Mouse (Mus musculus) myocyte (in vitro differentiated cells): Measurements from ENCODE around the gene Shank2. TPM values are rescaled to one million over a fixed set of nuclear protein-coding genes. Genes with fewer than 3 reads are reported as not detected.

ENCODE experiments used
- H3K27me3 ChIP-seq: one replicate; pipeline ENCODE4 v1.6.1; 2011; ENCODE audit not compliant: control insufficient read depth, insufficient read depth, insufficient read length
- H3K36me3 ChIP-seq: one replicate; pipeline ENCODE4 v1.6.1; 2011; ENCODE audit not compliant: control insufficient read depth, insufficient read depth
- H3K4me2 ChIP-seq: one replicate; pipeline ENCODE4 v1.6.1; 2011; ENCODE audit warnings: low read depth, control low read depth
- H3K4me3 ChIP-seq: one replicate; pipeline ENCODE4 v1.5.1; 2011; ENCODE audit warnings: mild to moderate bottlenecking, control low read depth, moderate library complexity
- H3K79me2 ChIP-seq: one replicate; pipeline ENCODE4 v1.6.1; 2011; ENCODE audit not compliant: control insufficient read depth, insufficient read depth
- H3ac ChIP-seq: one replicate; pipeline ENCODE4 v1.6.1; 2011; ENCODE audit not compliant: control insufficient read depth, insufficient read length
- CEBPB ChIP-seq: IDR thresholded peaks from 2 replicates; pipeline ENCODE4 v1.6.1; 2011; ENCODE audit warnings: mild to moderate bottlenecking, moderate library complexity; ENCODE audit not compliant: poor library complexity, insufficient read depth, severe bottlenecking
- E2F4 ChIP-seq: IDR thresholded peaks from one replicate; pipeline ENCODE4 v1.6.1; 2011; ENCODE audit warnings: mild to moderate bottlenecking, control low read depth, moderate library complexity; ENCODE audit not compliant: insufficient read depth
- MAX ChIP-seq: IDR thresholded peaks from one replicate; pipeline ENCODE4 v1.6.1; 2011; ENCODE audit warnings: low read depth, mild to moderate bottlenecking, control low read depth
- MYOD1 ChIP-seq, 3 experiments: IDR thresholded peaks; one replicate each; pipeline ENCODE4 v1.6.1; 2011; ENCODE audit warnings: control low read depth in 2 of 3, low read depth in 2 of 3, mild to moderate bottlenecking in 2 of 3, moderate library complexity in 1 of 3; ENCODE audit not compliant: insufficient read length in 2 of 3, control insufficient read depth in 1 of 3
- MYOG ChIP-seq, 3 experiments: IDR thresholded peaks; one replicate each; pipeline ENCODE4 v1.6.1; 2011; ENCODE audit warnings: control low read depth in 2 of 3, low read depth in 2 of 3, mild to moderate bottlenecking in 2 of 3; ENCODE audit not compliant: insufficient read length in 2 of 3, control insufficient read depth in 1 of 3, insufficient read depth in 1 of 3
- POLR2A ChIP-seq: IDR thresholded peaks from one replicate; pipeline ENCODE4 v1.6.1; 2011; ENCODE audit warnings: low read depth, mild to moderate bottlenecking, control low read depth, moderate library complexity; ENCODE audit not compliant: insufficient read length
- POLR2AphosphoS2 ChIP-seq: IDR thresholded peaks from one replicate; pipeline ENCODE4 v1.6.1; 2011; ENCODE audit warnings: low read depth, control low read depth; ENCODE audit not compliant: insufficient read length
- REST ChIP-seq: IDR thresholded peaks from one replicate; pipeline ENCODE4 v1.6.1; 2011; ENCODE audit warnings: mild to moderate bottlenecking, control low read depth, moderate library complexity; ENCODE audit not compliant: insufficient read depth, insufficient read length
- SRF ChIP-seq: IDR thresholded peaks from one replicate; pipeline ENCODE4 v1.6.1; 2011; ENCODE audit warnings: low read depth; ENCODE audit not compliant: control insufficient read depth, insufficient read length
- TCF12 ChIP-seq: IDR thresholded peaks from one replicate; pipeline ENCODE4 v1.6.1; 2011; ENCODE audit warnings: mild to moderate bottlenecking, control low read depth; ENCODE audit not compliant: poor library complexity, insufficient read depth, severe bottlenecking
- TCF3 ChIP-seq: IDR thresholded peaks from one replicate; pipeline ENCODE4 v1.6.1; 2011; ENCODE audit warnings: low read depth, control low read depth; ENCODE audit not compliant: insufficient read length
- USF1 ChIP-seq: IDR thresholded peaks from one replicate; pipeline ENCODE4 v1.6.1; 2011; ENCODE audit warnings: low read depth, mild to moderate bottlenecking, control low read depth, moderate library complexity
- polyA plus RNA-seq: library from polyadenylated mRNA; unstranded; fragments of >200 nt; fragmentation: generic; extraction: Trizol; gene quantifications from one replicate; pipeline ENCODE4 v1.2.1, GENCODE M21; 2012; ENCODE audit warnings: missing spikeins

Shank2 gene
- polyA plus RNA-seq, 1 experiment: 0.07 TPM

DNA sequence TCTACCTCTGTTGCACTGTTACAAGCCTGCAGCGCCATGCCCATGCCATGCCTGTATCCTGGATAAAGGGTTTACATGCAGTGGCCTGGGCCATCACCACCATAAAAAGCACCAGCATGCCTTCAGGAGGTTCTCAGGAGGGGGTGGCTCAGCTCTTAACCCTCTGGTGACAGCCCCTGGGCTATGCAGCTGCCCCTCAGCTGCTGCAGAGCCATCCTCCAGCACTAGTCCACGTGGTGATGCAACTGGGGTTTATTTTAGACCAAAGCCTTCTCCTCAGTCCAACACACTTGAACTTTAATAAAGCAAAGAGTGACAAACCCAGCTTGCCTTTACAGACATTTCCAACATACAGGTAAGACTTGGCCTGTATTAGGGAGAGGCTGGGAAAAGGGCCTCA, 373.8 kb downstream of the Shank2 start:
- Histone ChIP-seq H3K79me2 (no peaks in the 10 kb centered on the region), H3K36me3 (no peaks in the 10 kb centered on the region), H3K4me3 (no peak overlapping the region), H3K4me2 (no peak overlapping the region), H3K27me3 (no peaks in the 10 kb centered on the region), H3ac (no peak overlapping the region)
- no peak for TF ChIP-seq POLR2A
- TF ChIP-seq MYOG (IDR thresholded peaks at IDR 0.05; ENCODE audit: control insufficient read depth in 1 of 3, insufficient read depth in 1 of 3, insufficient read length in 2 of 3, low read depth in 2 of 3): peak in 2 of 3 experiments; percentile 61 to 67
- TF ChIP-seq MYOD1 (IDR thresholded peaks at IDR 0.05; ENCODE audit: control insufficient read depth in 1 of 3, insufficient read length in 2 of 3, low read depth in 2 of 3): peak in 2 of 3 experiments; percentile 55 to 77

DNA sequence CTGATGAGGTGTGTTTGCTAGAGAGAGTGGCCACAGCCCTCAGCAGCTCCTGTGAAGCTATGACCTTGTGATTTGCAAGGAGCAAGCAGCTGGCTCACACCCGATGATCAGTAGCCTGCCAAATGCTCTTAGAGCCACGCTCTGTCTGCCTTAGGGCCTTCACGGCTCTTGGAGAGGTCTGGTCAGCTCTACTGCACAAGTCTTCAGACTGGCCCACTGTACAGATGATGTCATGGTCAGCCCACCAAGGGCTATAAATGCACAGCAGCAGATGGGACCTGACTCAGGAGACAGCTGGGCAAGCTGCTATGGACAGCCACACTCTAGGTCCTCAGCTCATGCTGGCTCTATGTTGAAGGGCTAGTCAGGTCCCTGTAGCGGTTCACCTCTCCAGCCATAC, 376.5 kb downstream of the Shank2 start:
- Histone ChIP-seq H3K4me2 (no peak overlapping the region), H3K36me3 (no peaks in the 10 kb centered on the region), H3K79me2 (no peaks in the 10 kb centered on the region), H3K27me3 (no peaks in the 10 kb centered on the region), H3ac (no peak overlapping the region), H3K4me3 (no peak overlapping the region)
- no peak for TF ChIP-seq CEBPB
- TF ChIP-seq USF1: no peak
- TF ChIP-seq TCF3: no peak
- TF ChIP-seq MYOG (IDR thresholded peaks at IDR 0.05; ENCODE audit: control insufficient read depth in 1 of 3, insufficient read depth in 1 of 3, insufficient read length in 2 of 3, low read depth in 2 of 3): peak in 2 of 3 experiments; percentile 35 to 60
- TF ChIP-seq MYOD1 (IDR thresholded peaks at IDR 0.05; ENCODE audit: control insufficient read depth in 1 of 3, insufficient read length in 2 of 3, low read depth in 2 of 3): peak in 2 of 3 experiments; percentile 48 to 78

DNA sequence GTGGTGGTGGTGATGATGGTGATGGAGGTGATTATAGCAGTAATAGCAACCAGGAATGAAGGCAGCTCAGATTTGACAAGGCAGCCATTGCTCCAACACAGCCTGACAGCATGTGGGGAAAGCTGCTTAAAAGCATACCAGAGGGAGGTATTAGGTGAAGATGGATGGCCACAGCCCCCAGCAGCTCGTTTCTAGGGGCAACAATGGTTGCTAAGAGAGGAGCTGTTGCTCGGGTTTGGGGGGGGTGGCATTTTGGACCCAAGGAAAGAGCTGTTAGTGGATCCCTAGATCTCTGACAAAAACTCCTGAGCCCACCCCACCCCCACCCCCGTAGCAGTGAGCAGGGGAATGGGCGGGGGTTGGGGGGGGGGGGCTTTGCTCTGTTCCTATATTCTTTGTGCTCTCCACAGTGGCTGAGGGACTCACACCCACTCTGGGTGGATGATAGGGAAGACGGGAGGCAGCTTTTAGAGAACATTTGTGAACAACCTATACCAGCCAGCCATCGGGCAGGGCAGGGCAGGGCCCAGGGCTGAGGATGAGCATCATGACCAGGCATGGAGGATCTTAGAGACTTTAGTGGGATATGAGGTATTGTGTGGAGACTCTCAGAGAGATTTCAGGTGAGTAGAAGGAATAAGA, 377.6 kb downstream of the Shank2 start:
- TF ChIP-seq USF1 (no peak), MYOG (IDR thresholded peaks at IDR 0.05; ENCODE audit: control insufficient read depth in 1 of 3, insufficient read depth in 1 of 3, insufficient read length in 2 of 3, low read depth in 2 of 3) (no peak), SRF (no peak), POLR2A (no peak), REST (no peak), E2F4 (no peak), MAX (no peak), MYOD1 (IDR thresholded peaks at IDR 0.05; ENCODE audit: control insufficient read depth in 1 of 3, insufficient read length in 2 of 3, low read depth in 2 of 3) (no peak), POLR2AphosphoS2 (no peak)
- H3K36me3 ChIP-seq: no peaks in the 10 kb centered on the region
- no peaks in the 10 kb centered on the region for H3K79me2 ChIP-seq
- no peak overlapping the region for H3K4me3 ChIP-seq
- no peaks in the 10 kb centered on the region for H3K27me3 ChIP-seq
- H3K4me2 ChIP-seq: no peak overlapping the region
- H3ac ChIP-seq: no peak overlapping the region

- TF ChIP-seq MYOD1 (IDR thresholded peaks at IDR 0.05; ENCODE audit: control insufficient read depth in 1 of 3, insufficient read length in 2 of 3, low read depth in 2 of 3): no peak
- no peak for TF ChIP-seq TCF3
- no peak for TF ChIP-seq MYOG (IDR thresholded peaks at IDR 0.05; ENCODE audit: control insufficient read depth in 1 of 3, insufficient read depth in 1 of 3, insufficient read length in 2 of 3, low read depth in 2 of 3)
- TF ChIP-seq MAX: no peak
- TF ChIP-seq POLR2AphosphoS2: no peak
- TF ChIP-seq POLR2A: no peak
- TF ChIP-seq REST: no peak
- no peak for TF ChIP-seq CEBPB
- no peak for TF ChIP-seq SRF
These were observed 379.9 kb downstream of the Shank2 start for GRCm38 (mm10) chr7:144381588-144381987.

DNA sequence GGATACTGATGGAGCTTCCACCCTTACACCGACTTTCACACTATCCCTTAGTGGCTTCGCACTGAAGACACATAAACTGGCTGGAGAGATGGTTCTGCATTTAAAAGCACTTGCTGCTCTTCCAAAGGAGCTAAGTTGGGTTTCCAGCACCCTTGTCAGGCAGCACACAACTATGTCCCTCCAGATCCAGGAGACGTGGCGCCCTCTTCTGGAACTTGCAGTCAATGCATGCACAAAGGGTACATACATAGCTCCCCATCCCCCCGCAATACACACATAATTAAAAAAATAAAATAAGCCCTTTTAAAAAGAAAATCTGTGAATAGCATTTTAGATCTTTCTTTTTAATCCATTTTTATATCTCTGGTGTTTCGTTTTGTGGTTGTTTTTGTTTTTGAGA, 385.8 kb downstream of the Shank2 start:
- no peak overlapping the region for H3K4me3 ChIP-seq
- H3K4me2 ChIP-seq: no peak overlapping the region
- H3K36me3 ChIP-seq: no peaks in the 10 kb centered on the region
- H3K27me3 ChIP-seq: no peaks in the 10 kb centered on the region
- no peak overlapping the region for H3ac ChIP-seq
- H3K79me2 ChIP-seq: no peaks in the 10 kb centered on the region
- TF ChIP-seq TCF3 (no peak), MAX (no peak), POLR2AphosphoS2 (no peak), E2F4 (no peak), CEBPB (no peak), MYOD1 (IDR thresholded peaks at IDR 0.05; ENCODE audit: control insufficient read depth in 1 of 3, insufficient read length in 2 of 3, low read depth in 2 of 3) (no peak), MYOG (IDR thresholded peaks at IDR 0.05; ENCODE audit: control insufficient read depth in 1 of 3, insufficient read depth in 1 of 3, insufficient read length in 2 of 3, low read depth in 2 of 3) (no peak), TCF12 (no peak), POLR2A (no peak)

More at GRCm38 (mm10) chr7:144381588-144381987, 379.9 kb downstream of the Shank2 start:
- H3K27me3 ChIP-seq: no peaks in the 10 kb centered on the region
- H3K79me2 ChIP-seq: no peaks in the 10 kb centered on the region
- no peak overlapping the region for H3K4me2 ChIP-seq
- no peak overlapping the region for H3K4me3 ChIP-seq
- no peaks in the 10 kb centered on the region for H3K36me3 ChIP-seq
- H3ac ChIP-seq: no peak overlapping the region
